Mouse (Mus musculus) midbrain, embryonic 16.5 days (tissue): Measurements from ENCODE around the gene Ubash3a. TPM values are rescaled to one million over a fixed set of nuclear protein-coding genes. Genes with fewer than 3 reads are reported as not detected.

Experiments used
- ATAC-seq: fragments of 200-750 bp; cut with Nextera tagmentation; 2 replicates; pipeline ENCODE4 v1.8.0; 2017; ENCODE audit warnings: moderate TSS enrichment
- H3K27ac ChIP-seq: fragments of 300-500 bp; sonication (generic); 2 replicates; pipeline ENCODE4 v1.5.1; 2014; ENCODE audit warnings: mild to moderate bottlenecking, low read length, mixed read lengths
- H3K27me3 ChIP-seq: fragments of 300-500 bp; sonication (generic); 2 replicates; pipeline ENCODE4 v1.6.1; 2014; ENCODE audit warnings: low read depth, low read length, mixed read lengths; ENCODE audit not compliant: control insufficient read depth, insufficient read depth
- H3K36me3 ChIP-seq: fragments of 300-500 bp; sonication (generic); 2 replicates; pipeline ENCODE4 v1.6.1; 2014; ENCODE audit warnings: mild to moderate bottlenecking, low read length, moderate library complexity, mixed read lengths; ENCODE audit not compliant: control insufficient read depth, insufficient read depth
- H3K4me1 ChIP-seq: fragments of 300-500 bp; sonication (generic); 2 replicates; pipeline ENCODE4 v1.6.1; 2014; ENCODE audit warnings: mild to moderate bottlenecking, low read length, mixed read lengths; ENCODE audit not compliant: control insufficient read depth, insufficient read depth
- H3K4me2 ChIP-seq: fragments of 300-500 bp; sonication (generic); 2 replicates; pipeline ENCODE4 v1.6.1; 2014; ENCODE audit warnings: mild to moderate bottlenecking, low read length, mixed read lengths
- H3K4me3 ChIP-seq: fragments of 300-500 bp; sonication (generic); 2 replicates; pipeline ENCODE4 v1.5.1; 2014; ENCODE audit warnings: low read depth, mild to moderate bottlenecking, low read length, moderate library complexity, mixed read lengths
- H3K9ac ChIP-seq: fragments of 300-500 bp; sonication (generic); 2 replicates; pipeline ENCODE4 v1.6.1; 2014; ENCODE audit warnings: low read depth, low read length, mixed read lengths
- H3K9me3 ChIP-seq: fragments of 300-500 bp; sonication (generic); replicated peaks from 2 replicates; pipeline ENCODE4 v1.6.1; 2014; ENCODE audit warnings: mild to moderate bottlenecking, low read length, mixed read lengths; ENCODE audit not compliant: control insufficient read depth, poor library complexity, severe bottlenecking
- WGBS: fragments of 180-500 bp; shearing (Covaris S2); extraction: QIAGEN DNeasy Blood & Tissue Kit; methylation state at CpG from one replicate; pipeline ENCODE4 v1.1.7; 2014; 5-methylcytosine and 5-hydroxymethylcytosine counted together
- polyA plus RNA-seq: library from polyadenylated mRNA; unstranded; fragments of >200 nt; fragmentation: Nextera tagmentation; extraction: Ambion mirVana; gene quantifications from 2 replicates; pipeline ENCODE4 v1.2.1, GENCODE M21; 2015

The Ubash3a gene
- polyA plus RNA-seq, 1 experiment from 2014 or later: not detected

GRCm38 (mm10) chr17:31276922-31277918 lies 69.5 kb downstream of the Ubash3a start, which contains the start of gene Rsph1:
TSS of gene Rsph1 (minus strand) at chr17:31277383.
- no peaks in the 10 kb centered on the region for H3K36me3 ChIP-seq
- H3K27me3 ChIP-seq: no peaks in the 10 kb centered on the region
- ATAC-seq: peak; percentile 96
- no peaks in the 10 kb centered on the region for H3K9me3 ChIP-seq
- H3K4me2 ChIP-seq: peak within 1 kb of the TSS; percentile 93
- 9% methylated on average over 44 of the region's 44 CpGs for WGBS
- H3K27ac ChIP-seq: peak within 1 kb of the TSS; percentile 65
- H3K4me3 ChIP-seq: peak within 1 kb of the TSS; percentile 55
- H3K9ac ChIP-seq: peak within 1 kb of the TSS; percentile 60
- H3K4me1 ChIP-seq: peaks cover 3% of the 10 kb centered on the region

GRCm38 (mm10) chr17:31277931-31278330 lies 70.3 kb downstream of the Ubash3a start:
- ATAC-seq: no peak
- Histone ChIP-seq H3K4me1 (peaks cover 10% of the 10 kb centered on the region), H3K9me3 (no peaks in the 10 kb centered on the region), H3K36me3 (no peaks in the 10 kb centered on the region), H3K9ac (no peak overlapping the region), H3K27ac (no peak overlapping the region), H3K4me3 (no peak overlapping the region), H3K4me2 (no peak overlapping the region), H3K27me3 (no peaks in the 10 kb centered on the region)
- WGBS: 73% methylated on average over 4 of the region's 4 CpGs

GRCm38 (mm10) chr17:31279541-31279940 lies 71.9 kb downstream of the Ubash3a start:
- no peak overlapping the region for H3K4me2 ChIP-seq
- no peak overlapping the region for H3K9ac ChIP-seq
- H3K27ac ChIP-seq: no peak overlapping the region
- ATAC-seq: no peak
- peaks cover 10% of the 10 kb centered on the region for H3K4me1 ChIP-seq
- no peaks in the 10 kb centered on the region for H3K36me3 ChIP-seq
- no peaks in the 10 kb centered on the region for H3K27me3 ChIP-seq
- 84% methylated on average over 9 of the region's 9 CpGs for WGBS
- H3K4me3 ChIP-seq: no peak overlapping the region
- no peaks in the 10 kb centered on the region for H3K9me3 ChIP-seq

GRCm38 (mm10) chr17:31280269-31280668 lies 72.6 kb downstream of the Ubash3a start:
- H3K4me2 ChIP-seq: no peak overlapping the region
- H3K9ac ChIP-seq: no peak overlapping the region
- H3K9me3 ChIP-seq: no peaks in the 10 kb centered on the region
- H3K4me3 ChIP-seq: no peak overlapping the region
- 82% methylated on average over 6 of the region's 6 CpGs for WGBS
- ATAC-seq: no peak
- H3K27me3 ChIP-seq: no peaks in the 10 kb centered on the region
- no peak overlapping the region for H3K27ac ChIP-seq
- H3K36me3 ChIP-seq: no peaks in the 10 kb centered on the region
- H3K4me1 ChIP-seq: peaks cover 10% of the 10 kb centered on the region

GRCm38 (mm10) chr17:31281830-31282686 lies 74.4 kb downstream of the Ubash3a start:
- no peak for ATAC-seq
- no peaks in the 10 kb centered on the region for H3K9me3 ChIP-seq
- no peak overlapping the region for H3K27ac ChIP-seq
- no peak overlapping the region for H3K4me3 ChIP-seq
- peaks cover 10% of the 10 kb centered on the region for H3K4me1 ChIP-seq
- H3K36me3 ChIP-seq: no peaks in the 10 kb centered on the region
- no peak overlapping the region for H3K9ac ChIP-seq
- H3K27me3 ChIP-seq: no peaks in the 10 kb centered on the region
- WGBS: 27% methylated on average over 19 of the region's 19 CpGs
- H3K4me2 ChIP-seq: peak overlapping the region; percentile 13; the same call in 1 of the 2 replicates

DNA sequence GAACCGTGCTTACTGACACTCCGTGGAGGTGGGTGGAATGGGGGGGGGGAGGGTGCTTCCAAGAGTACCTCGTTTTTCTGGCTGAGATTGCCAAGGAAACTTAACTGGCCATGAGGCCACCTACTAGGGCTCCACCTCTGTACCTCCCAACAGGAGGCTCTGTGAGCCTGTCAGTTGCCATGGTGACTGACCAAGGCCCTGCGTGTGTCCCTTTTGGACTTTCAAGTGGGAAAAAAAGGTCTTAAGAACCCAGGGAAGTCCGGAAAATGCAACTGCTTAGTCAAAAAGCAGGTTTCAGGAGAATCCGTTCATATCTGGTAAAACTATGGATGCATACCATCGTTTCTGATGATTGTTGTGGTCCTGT lies 75.0 kb downstream of the Ubash3a start:
- ATAC-seq: no peak
- Histone ChIP-seq H3K27ac (no peak overlapping the region), H3K27me3 (no peaks in the 10 kb centered on the region), H3K4me3 (no peak overlapping the region), H3K36me3 (no peaks in the 10 kb centered on the region), H3K9ac (no peak overlapping the region), H3K4me2 (peak overlapping the region; percentile 13), H3K9me3 (no peaks in the 10 kb centered on the region), H3K4me1 (peaks cover 7% of the 10 kb centered on the region)
- 5% methylated on average over 7 of the region's 7 CpGs for WGBS

DNA sequence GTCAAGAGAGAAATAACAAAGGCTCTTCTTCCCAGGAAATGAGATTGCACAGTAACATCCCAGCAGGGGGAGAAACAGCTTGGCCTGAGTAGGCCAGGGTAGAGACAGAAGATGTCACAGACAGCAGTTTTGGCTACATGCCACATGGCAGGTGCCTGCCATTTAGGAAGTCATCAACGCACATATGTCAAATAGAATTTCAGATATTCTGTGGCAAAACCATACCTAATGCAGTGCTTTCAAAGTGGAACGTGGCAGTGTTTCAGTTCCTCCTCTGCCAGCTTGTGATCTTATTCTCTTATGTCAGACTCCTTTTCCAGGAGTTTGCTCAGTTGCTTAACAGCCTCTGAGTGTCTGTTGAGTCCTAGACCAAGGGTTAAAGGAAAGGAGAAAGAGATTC lies 78.2 kb downstream of the Ubash3a start:
- no peaks in the 10 kb centered on the region for H3K36me3 ChIP-seq
- no peak for ATAC-seq
- no peaks in the 10 kb centered on the region for H3K9me3 ChIP-seq
- H3K4me2 ChIP-seq: no peak overlapping the region
- 63% methylated on average over 2 of the region's 2 CpGs for WGBS
- H3K9ac ChIP-seq: no peak overlapping the region
- no peak overlapping the region for H3K27ac ChIP-seq
- no peaks in the 10 kb centered on the region for H3K27me3 ChIP-seq
- peaks cover 7% of the 10 kb centered on the region for H3K4me1 ChIP-seq
- H3K4me3 ChIP-seq: no peak overlapping the region

DNA sequence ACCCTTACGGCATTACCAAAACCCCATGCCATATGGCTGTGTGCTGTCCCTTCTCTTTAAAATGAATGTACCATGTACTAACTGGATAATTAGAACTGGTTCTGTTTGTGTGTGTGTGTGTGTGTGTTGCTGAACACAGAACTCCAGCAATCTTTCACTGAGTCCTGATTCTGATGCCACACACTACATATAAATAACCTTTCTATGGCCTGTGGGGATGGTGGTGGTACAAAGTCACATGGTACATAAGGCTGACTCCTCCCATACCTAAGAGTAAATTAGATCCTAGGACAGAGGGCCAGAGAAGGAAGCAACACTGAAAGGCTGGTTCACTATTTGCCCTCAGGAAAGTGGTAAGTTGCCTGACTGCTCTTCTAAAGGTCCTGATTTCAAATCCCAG lies 78.8 kb downstream of the Ubash3a start, which contains the start of gene Slc37a1:
TSS of gene Slc37a1 (plus strand) at position 301 of the 400 bp plus-strand sequence.
- H3K27ac ChIP-seq: no peak within 1 kb of the TSS
- H3K4me3 ChIP-seq: no peak within 1 kb of the TSS
- no peak for ATAC-seq

More for the DNA sequence above, 78.8 kb downstream of the Ubash3a start, which contains the start of gene Slc37a1:
- no peak within 1 kb of the TSS for H3K4me2 ChIP-seq
- H3K9me3 ChIP-seq: no peaks in the 10 kb centered on the region
- H3K9ac ChIP-seq: no peak within 1 kb of the TSS
- no peaks in the 10 kb centered on the region for H3K27me3 ChIP-seq
- H3K4me1 ChIP-seq: peaks cover 7% of the 10 kb centered on the region
- no peaks in the 10 kb centered on the region for H3K36me3 ChIP-seq
- WGBS: 97% methylated on average over 1 of the region's 1 CpGs
